Mouse (Mus musculus) lung, adult 2 months (tissue): ENCODE measurements around the gene Rab40b.

Source experiments
- CTCF ChIP-seq: fragments of 200-500 bp; IDR thresholded peaks from 2 replicates; pipeline ENCODE4 v1.5.1; 2011; ENCODE audit warnings: mild to moderate bottlenecking, low read length, control low read depth; ENCODE audit not compliant: insufficient read depth
- POLR2A ChIP-seq: fragments of 200-500 bp; IDR thresholded peaks from 2 replicates; pipeline ENCODE4 v1.6.1; 2011; ENCODE audit warnings: low read depth, mild to moderate bottlenecking, control low read depth, low read length, borderline replicate concordance; ENCODE audit errors: extremely low read depth

- no peak for TF ChIP-seq CTCF
- no peak for TF ChIP-seq POLR2A
Measured at GRCm38 (mm10) chr11:121328619-121329018, 59.4 kb downstream of the Rab40b start.
